Mouse (Mus musculus) stomach, embryonic 14.5 days (tissue): ENCODE measurements at regions not wholly inside any gene's neighbourhood (a gene's known extent, or its start where the extent isn't known, plus 50 kb on each side); places are given as distances from the start of the nearest gene placed in this dataset.

ENCODE experiments used
- ATAC-seq: fragments of 200-750 bp; cut with Nextera tagmentation; 2 replicates; pipeline ENCODE4 v1.8.0; 2017; ENCODE audit warnings: low read depth, moderate TSS enrichment; ENCODE audit not compliant: insufficient number of reproducible peaks, insufficient read depth, low FRiP score
- H3K27ac ChIP-seq: fragments of 300-500 bp; sonication (generic); 2 replicates; pipeline ENCODE4 v1.5.1; 2014; ENCODE audit warnings: mild to moderate bottlenecking, low read length, moderate library complexity, mixed read lengths
- H3K27me3 ChIP-seq: fragments of 300-500 bp; sonication (generic); 2 replicates; pipeline ENCODE4 v1.6.1; 2014; ENCODE audit warnings: low read length, control low read depth, mixed read lengths; ENCODE audit not compliant: control insufficient read depth, insufficient read depth
- H3K36me3 ChIP-seq: fragments of 300-500 bp; sonication (generic); 2 replicates; pipeline ENCODE4 v1.6.1; 2014; ENCODE audit warnings: mild to moderate bottlenecking, control low read depth, low read length, moderate library complexity, mixed read lengths; ENCODE audit not compliant: control insufficient read depth, insufficient read depth
- H3K4me1 ChIP-seq: fragments of 300-500 bp; sonication (generic); 2 replicates; pipeline ENCODE4 v1.6.1; 2014; ENCODE audit warnings: low read length, control low read depth, mixed read lengths; ENCODE audit not compliant: control insufficient read depth, insufficient read depth
- H3K4me2 ChIP-seq: fragments of 300-500 bp; sonication (generic); replicated peaks from 2 replicates; pipeline ENCODE4 v1.6.1; 2014; ENCODE audit warnings: low read depth, low read length, control low read depth
- H3K4me3 ChIP-seq: fragments of 300-500 bp; sonication (generic); 2 replicates; pipeline ENCODE4 v1.5.1; 2014; ENCODE audit warnings: low read depth, low read length, control low read depth
- H3K9ac ChIP-seq: fragments of 300-500 bp; sonication (generic); replicated peaks from 2 replicates; pipeline ENCODE4 v1.6.1; 2014; ENCODE audit warnings: low read depth, mild to moderate bottlenecking, control low read depth, low read length, moderate library complexity, mixed read lengths
- H3K9me3 ChIP-seq: fragments of 300-500 bp; sonication (generic); 2 replicates; pipeline ENCODE4 v1.6.1; 2016; ENCODE audit warnings: low read depth, low read length, control low read depth; ENCODE audit not compliant: control insufficient read depth
- WGBS: fragments of 180-500 bp; shearing (Covaris S2); extraction: QIAGEN DNeasy Blood & Tissue Kit; methylation state at CpG from one replicate; pipeline ENCODE4 v1.1.7; 2014; 5-methylcytosine and 5-hydroxymethylcytosine counted together

- no peak overlapping the region for H3K4me2 ChIP-seq
- no peak overlapping the region for H3K4me3 ChIP-seq
- H3K4me1 ChIP-seq, result no peaks in the 10 kb centered on the region
- H3K9ac ChIP-seq, result no peak overlapping the region
- no peaks in the 10 kb centered on the region for H3K36me3 ChIP-seq
- H3K27ac ChIP-seq, result no peak overlapping the region
- WGBS, result 88% methylated on average over 1 of the region's 1 CpGs
- H3K27me3 ChIP-seq, result no peaks in the 10 kb centered on the region
- ATAC-seq, result no peak
- no peaks in the 10 kb centered on the region for H3K9me3 ChIP-seq
Observed at GRCm38 (mm10) chr12:29213625-29214024, 314.6 kb upstream of the Myt1l start.

- 87% methylated on average over 6 of the region's 6 CpGs for WGBS
- Histone ChIP-seq H3K27ac (no peak overlapping the region), H3K4me2 (no peak overlapping the region), H3K4me3 (no peak overlapping the region), H3K27me3 (no peaks in the 10 kb centered on the region), H3K36me3 (no peaks in the 10 kb centered on the region), H3K9me3 (no peaks in the 10 kb centered on the region), H3K4me1 (no peaks in the 10 kb centered on the region), H3K9ac (no peak overlapping the region)
- ATAC-seq, result no peak
Observed at GRCm38 (mm10) chr12:29222099-29222498, 306.1 kb upstream of the Myt1l start.

GRCm38 (mm10) chr12:29226001-29226400 lies 302.2 kb upstream of the Myt1l start:
- Histone ChIP-seq H3K9ac (no peak overlapping the region), H3K9me3 (no peaks in the 10 kb centered on the region), H3K27ac (no peak overlapping the region), H3K36me3 (no peaks in the 10 kb centered on the region), H3K27me3 (no peaks in the 10 kb centered on the region), H3K4me2 (no peak overlapping the region), H3K4me1 (no peaks in the 10 kb centered on the region), H3K4me3 (no peak overlapping the region)
- WGBS, result 35% methylated on average over 1 of the region's 1 CpGs
- ATAC-seq, result no peak

GRCm38 (mm10) chr12:29232492-29233447 lies 295.4 kb upstream of the Myt1l start:
- Histone ChIP-seq H3K27ac (no peak overlapping the region), H3K36me3 (no peaks in the 10 kb centered on the region), H3K4me3 (no peak overlapping the region), H3K4me2 (no peak overlapping the region), H3K9ac (no peak overlapping the region), H3K9me3 (no peaks in the 10 kb centered on the region), H3K4me1 (no peaks in the 10 kb centered on the region), H3K27me3 (no peaks in the 10 kb centered on the region)
- no peak for ATAC-seq
- 36% methylated on average over 16 of the region's 16 CpGs for WGBS

- H3K4me2 ChIP-seq, result no peak overlapping the region
- H3K27me3 ChIP-seq, result no peaks in the 10 kb centered on the region
- no peak overlapping the region for H3K27ac ChIP-seq
- no peak overlapping the region for H3K4me3 ChIP-seq
- H3K36me3 ChIP-seq, result no peaks in the 10 kb centered on the region
- no peaks in the 10 kb centered on the region for H3K9me3 ChIP-seq
- 83% methylated on average over 2 of the region's 2 CpGs for WGBS
- ATAC-seq, result no peak
- no peak overlapping the region for H3K9ac ChIP-seq
- H3K4me1 ChIP-seq, result no peaks in the 10 kb centered on the region
Observed at GRCm38 (mm10) chr12:29236496-29236895, 291.7 kb upstream of the Myt1l start.

GRCm38 (mm10) chr12:29237516-29237915 lies 290.7 kb upstream of the Myt1l start:
- WGBS, result 50% methylated on average over 5 of the region's 5 CpGs
- Histone ChIP-seq H3K9me3 (no peaks in the 10 kb centered on the region), H3K4me2 (no peak overlapping the region), H3K4me3 (no peak overlapping the region), H3K36me3 (no peaks in the 10 kb centered on the region), H3K9ac (no peak overlapping the region), H3K27me3 (no peaks in the 10 kb centered on the region), H3K27ac (no peak overlapping the region), H3K4me1 (no peaks in the 10 kb centered on the region)
- no peak for ATAC-seq

- H3K9ac ChIP-seq, result no peak overlapping the region
- WGBS, result 68% methylated on average over 3 of the region's 3 CpGs
- H3K4me1 ChIP-seq, result no peaks in the 10 kb centered on the region
- H3K9me3 ChIP-seq, result no peaks in the 10 kb centered on the region
- H3K4me3 ChIP-seq, result no peak overlapping the region
- H3K27ac ChIP-seq, result no peak overlapping the region
- no peak overlapping the region for H3K4me2 ChIP-seq
- H3K27me3 ChIP-seq, result no peaks in the 10 kb centered on the region
- ATAC-seq, result no peak
- H3K36me3 ChIP-seq, result no peaks in the 10 kb centered on the region
Observed at GRCm38 (mm10) chr12:29239482-29239881, 288.7 kb upstream of the Myt1l start.

- no peak for ATAC-seq
- Histone ChIP-seq H3K27ac (no peak overlapping the region), H3K9ac (no peak overlapping the region), H3K36me3 (no peaks in the 10 kb centered on the region), H3K4me1 (no peaks in the 10 kb centered on the region), H3K4me3 (no peak overlapping the region), H3K4me2 (no peak overlapping the region), H3K27me3 (no peaks in the 10 kb centered on the region), H3K9me3 (no peaks in the 10 kb centered on the region)
- 18% methylated on average over 5 of the region's 5 CpGs for WGBS
Observed at GRCm38 (mm10) chr12:29239975-29240374, 288.2 kb upstream of the Myt1l start.

- 81% methylated on average over 5 of the region's 5 CpGs for WGBS
- no peak for ATAC-seq
- no peak overlapping the region for H3K4me2 ChIP-seq
- H3K27me3 ChIP-seq, result no peaks in the 10 kb centered on the region
- H3K9ac ChIP-seq, result no peak overlapping the region
- H3K27ac ChIP-seq, result no peak overlapping the region
- H3K4me3 ChIP-seq, result no peak overlapping the region
- H3K4me1 ChIP-seq, result no peaks in the 10 kb centered on the region
- no peaks in the 10 kb centered on the region for H3K9me3 ChIP-seq
- H3K36me3 ChIP-seq, result no peaks in the 10 kb centered on the region
Observed at GRCm38 (mm10) chr12:29243087-29243486, 285.1 kb upstream of the Myt1l start.
